Mouse (Mus musculus) heart, adult 2 months (tissue): ENCODE measurements around the gene Ube3a. TPM values are rescaled to one million over a fixed set of nuclear protein-coding genes. Genes with fewer than 3 reads are reported as not detected.

Experiments
- DNase-seq, 2 experiments: peaks; one replicate each; pipeline ENCODE4 v3.0.0; 2021
- H3K27ac ChIP-seq: fragments of 200-600 bp; 2 replicates; pipeline ENCODE4 v1.8.1; 2022
- H3K27me3 ChIP-seq: fragments of 200-500 bp; 2 replicates; pipeline ENCODE4 v1.6.1; 2012; ENCODE audit warnings: mild to moderate bottlenecking, low read length, inconsistent platforms, mixed read lengths; ENCODE audit not compliant: control insufficient read depth, insufficient read depth
- H3K36me3 ChIP-seq: fragments of 200-500 bp; 2 replicates; pipeline ENCODE4 v1.6.1; 2012; ENCODE audit warnings: low read length, inconsistent platforms; ENCODE audit not compliant: control insufficient read depth, insufficient read depth
- H3K4me1 ChIP-seq: fragments of 200-500 bp; 2 replicates; pipeline ENCODE4 v1.6.1; 2011; ENCODE audit warnings: low read length; ENCODE audit not compliant: control insufficient read depth, insufficient read depth
- H3K4me3 ChIP-seq: fragments of 200-600 bp; 2 replicates; pipeline ENCODE4 v1.8.1; 2022
- H3K79me2 ChIP-seq: fragments of 200-500 bp; replicated peaks from 2 replicates; pipeline ENCODE4 v1.6.1; 2012; ENCODE audit warnings: mild to moderate bottlenecking, inconsistent platforms, low read length, moderate library complexity, mixed read lengths; ENCODE audit not compliant: control insufficient read depth, insufficient read depth
- H3K9ac ChIP-seq: fragments of 200-500 bp; 2 replicates; pipeline ENCODE4 v1.6.1; 2012; ENCODE audit warnings: low read depth, mild to moderate bottlenecking, control low read depth, inconsistent platforms, low read length, mixed read lengths
- CTCF ChIP-seq: fragments of 200-600 bp; IDR thresholded peaks from 2 replicates; pipeline ENCODE4 v1.8.1; 2022; ENCODE audit warnings: antibody characterized with exemption, mild to moderate bottlenecking, moderate library complexity
- EP300 ChIP-seq: fragments of 200-500 bp; IDR thresholded peaks from 2 replicates; pipeline ENCODE4 v1.6.1; 2011; ENCODE audit warnings: low read depth, low read length, control low read depth; ENCODE audit not compliant: insufficient read depth
- POLR2A ChIP-seq: fragments of 200-500 bp; IDR thresholded peaks from 2 replicates; pipeline ENCODE4 v1.6.1; 2011; ENCODE audit warnings: mild to moderate bottlenecking, low read depth, low read length, control low read depth; ENCODE audit not compliant: insufficient read depth
- WGBS: fragments of 180-500 bp; shearing (Covaris S2); methylation state at CpG from one replicate; pipeline ENCODE4 v1.1.7; 2018; 5-methylcytosine and 5-hydroxymethylcytosine counted together
- intact Hi-C: fragments of 180-260 bp; cut with DNase I; formaldehyde crosslinking; loops from one replicate; pipeline ENCODE4 v1.15.1; 2025
- long read RNA-seq: library from polyadenylated mRNA; stranded (forward); transcript quantifications from one replicate; pipeline ENCODE4 v2.0.0, GENCODE M21; 2021
- polyA plus RNA-seq: library from polyadenylated mRNA; depleted of rRNA; stranded (reverse); fragments of >200 nt; gene quantifications from 2 replicates; pipeline ENCODE4 v1.2.3, GENCODE M21; 2012; rRNA removed
- total RNA-seq, 2 experiments: library from RNA; stranded (reverse); gene quantifications; 2 replicates each; pipeline ENCODE4 v1.2.3; 2021

Ube3a gene
- total RNA-seq: 100 to 1,000 TPM; 128 to 136 TPM
- 27.3 and 38.4 TPM in 2 replicates for polyA plus RNA-seq
- long read RNA-seq, full-length matches to known transcripts: 30 of 46 reads
- long read RNA-seq, partial matches to known transcripts: 1 of 46 reads
- long read RNA-seq, other reads (novel, unspliced or antisense): 15 of 46 reads

GRCm38 (mm10) chr7:59228045-59228865 is at the start of gene Ube3a:
Gene Ube3a, plus strand, starts transcription at chr7:59228750.
- H3K4me3 ChIP-seq: peak within 1 kb of the TSS; percentile 86
- peak within 1 kb of the TSS; percentile 96 for H3K27ac ChIP-seq
- no peaks in the 10 kb centered on the region; the same call in 1 of the 2 replicates for H3K79me2 ChIP-seq
- peak; percentile 91 for TF ChIP-seq POLR2A
- no peak; the same call in 1 of the 2 replicates for TF ChIP-seq EP300
- no peak for TF ChIP-seq CTCF
- H3K9ac ChIP-seq: peak within 1 kb of the TSS; percentile 95
- H3K36me3 ChIP-seq: peaks cover 12% of the 10 kb centered on the region
- peak; percentile 98 to 99 for DNase-seq
- H3K27me3 ChIP-seq: no peaks in the 10 kb centered on the region
- under 1% methylated on average over 50 of the region's 50 CpGs for WGBS
- intact Hi-C loops: no loop called here
- peaks cover 3% of the 10 kb centered on the region; the same call in 1 of the 2 replicates for H3K4me1 ChIP-seq

DNA sequence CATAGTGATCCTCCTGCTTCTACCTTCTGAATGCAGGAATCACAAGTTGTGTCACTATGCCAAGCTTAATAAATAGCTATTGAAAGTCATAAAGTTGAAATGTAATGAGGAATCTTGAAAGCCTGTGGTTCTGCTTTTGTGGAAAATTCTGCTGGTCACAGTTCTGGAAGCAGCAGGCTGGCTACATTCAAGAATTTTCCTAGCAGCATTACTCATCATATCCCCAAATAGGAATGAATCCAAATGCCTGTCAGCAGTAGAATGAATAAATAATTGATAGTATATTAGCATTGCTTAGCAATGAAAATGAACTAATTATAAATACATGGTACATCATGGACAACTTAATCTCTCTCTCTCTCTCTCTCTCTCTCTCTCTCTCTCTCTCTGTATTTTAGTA is 35.7 kb upstream of the Ube3a start:
- Histone ChIP-seq H3K9ac (no peak overlapping the region), H3K4me3 (no peak overlapping the region), H3K4me1 (no peaks in the 10 kb centered on the region), H3K27ac (no peak overlapping the region), H3K27me3 (no peaks in the 10 kb centered on the region), H3K36me3 (no peaks in the 10 kb centered on the region), H3K79me2 (no peaks in the 10 kb centered on the region)
- intact Hi-C loops: no loop called here
- DNase-seq: no peak
- no peak for TF ChIP-seq POLR2A

GRCm38 (mm10) chr7:59214911-59215310 is 13.6 kb upstream of the Ube3a start:
- no peaks in the 10 kb centered on the region for H3K36me3 ChIP-seq
- WGBS: 54% methylated on average over 1 of the region's 1 CpGs

GRCm38 (mm10) chr7:59221244-59221643 is 7.3 kb upstream of the Ube3a start:
- Histone ChIP-seq H3K36me3 (no peaks in the 10 kb centered on the region), H3K9ac (no peak overlapping the region), H3K79me2 (no peaks in the 10 kb centered on the region), H3K27ac (no peak overlapping the region), H3K4me1 (no peaks in the 10 kb centered on the region), H3K4me3 (no peak overlapping the region), H3K27me3 (no peaks in the 10 kb centered on the region)
- no peak for TF ChIP-seq EP300
- TF ChIP-seq POLR2A: no peak
- TF ChIP-seq CTCF: no peak
- 74% methylated on average over 1 of the region's 1 CpGs for WGBS
- no peak for DNase-seq
- intact Hi-C loops: no loop called here

More at GRCm38 (mm10) chr7:59214911-59215310, 13.6 kb upstream of the Ube3a start:
- no peak overlapping the region for H3K9ac ChIP-seq
- H3K4me1 ChIP-seq: no peaks in the 10 kb centered on the region
- no peak for DNase-seq
- H3K4me3 ChIP-seq: no peak overlapping the region
- H3K27ac ChIP-seq: no peak overlapping the region
- H3K79me2 ChIP-seq: no peaks in the 10 kb centered on the region
- no peaks in the 10 kb centered on the region for H3K27me3 ChIP-seq
- TF ChIP-seq EP300 (no peak), CTCF (no peak), POLR2A (no peak)
- intact Hi-C loops: no loop called here

- H3K9ac ChIP-seq: peak overlapping the region; percentile 83
- under 1% methylated on average over 39 of the region's 39 CpGs for WGBS
- peaks cover 13% of the 10 kb centered on the region for H3K36me3 ChIP-seq
- no peak for DNase-seq
- H3K4me1 ChIP-seq: peaks cover 3% of the 10 kb centered on the region
- peak overlapping the region; percentile 96 for H3K27ac ChIP-seq
- no peak for TF ChIP-seq POLR2A
- TF ChIP-seq CTCF: peak; percentile 66
- H3K27me3 ChIP-seq: no peaks in the 10 kb centered on the region
- intact Hi-C loops: no loop called here
- H3K4me3 ChIP-seq: peak overlapping the region; percentile 86
- no peaks in the 10 kb centered on the region; the same call in 1 of the 2 replicates for H3K79me2 ChIP-seq
Measured at GRCm38 (mm10) chr7:59228866-59229182, 274 bp downstream of the Ube3a start.
